Mouse (Mus musculus): ENCODE data around the gene Gtf2h5.

The Gtf2h5 gene

GRCm38 (mm10) chr17:6079287-6080122 lies at the start of gene Gtf2h5, which contains the start of gene Serac1:
TSS of gene Gtf2h5 (plus strand) at chr17:6079786.
TSS of gene Serac1 (minus strand) at chr17:6079741.
- peak; percentile 97 for DNase-seq (ENCODE audit: low read depth, low spot score)

- peak; percentile 25 for DNase-seq (ENCODE audit: low read depth, low spot score)
Observed at GRCm38 (mm10) chr17:6035661-6036060, 43.9 kb upstream of the Gtf2h5 start.

- DNase-seq (ENCODE audit: low read depth, low spot score): no peak
Observed at GRCm38 (mm10) chr17:6036458-6036857, 43.1 kb upstream of the Gtf2h5 start.

- no peak for DNase-seq (ENCODE audit: low read depth, low spot score)
Observed at GRCm38 (mm10) chr17:6036872-6037271, 42.7 kb upstream of the Gtf2h5 start.

GRCm38 (mm10) chr17:6037507-6037906 lies 42.1 kb upstream of the Gtf2h5 start:
- no peak for DNase-seq (ENCODE audit: low read depth, low spot score)

GRCm38 (mm10) chr17:6052801-6053200 lies 26.8 kb upstream of the Gtf2h5 start:
- no peak for DNase-seq (ENCODE audit: low read depth, low spot score)

GRCm38 (mm10) chr17:6054934-6055355 lies 24.6 kb upstream of the Gtf2h5 start:
- DNase-seq (ENCODE audit: low read depth, low spot score): peak; percentile 75

- no peak for DNase-seq (ENCODE audit: low read depth, low spot score)
Observed at GRCm38 (mm10) chr17:6062793-6063192, 16.8 kb upstream of the Gtf2h5 start.

- DNase-seq (ENCODE audit: low read depth, low spot score): no peak
Observed at GRCm38 (mm10) chr17:6063532-6063931, 16.1 kb upstream of the Gtf2h5 start.

GRCm38 (mm10) chr17:6066021-6066420 lies 13.6 kb upstream of the Gtf2h5 start:
- DNase-seq (ENCODE audit: low read depth, low spot score): no peak

GRCm38 (mm10) chr17:6067613-6068012 lies 12.0 kb upstream of the Gtf2h5 start:
- no peak for DNase-seq (ENCODE audit: low read depth, low spot score)

- DNase-seq (ENCODE audit: low read depth, low spot score): no peak
Observed at GRCm38 (mm10) chr17:6069866-6070265, 9.7 kb upstream of the Gtf2h5 start.

GRCm38 (mm10) chr17:6073405-6073804 lies 6.2 kb upstream of the Gtf2h5 start:
- DNase-seq (ENCODE audit: low read depth, low spot score): no peak

GRCm38 (mm10) chr17:6083323-6083890 lies 3.8 kb downstream of the Gtf2h5 start:
- no peak for DNase-seq (ENCODE audit: low read depth, low spot score)

GRCm38 (mm10) chr17:6091604-6092003 lies 12.0 kb downstream of the Gtf2h5 start:
- DNase-seq (ENCODE audit: low read depth, low spot score): no peak

- DNase-seq (ENCODE audit: low read depth, low spot score): no peak
Observed at GRCm38 (mm10) chr17:6095579-6095978, 16.0 kb downstream of the Gtf2h5 start.

- DNase-seq (ENCODE audit: low read depth, low spot score): peak; percentile 52
Observed at GRCm38 (mm10) chr17:6097884-6098283, 18.3 kb downstream of the Gtf2h5 start.

- DNase-seq (ENCODE audit: low read depth, low spot score): no peak
Observed at GRCm38 (mm10) chr17:6102287-6102686, 22.7 kb downstream of the Gtf2h5 start.

GRCm38 (mm10) chr17:6103566-6103965 lies 24.0 kb downstream of the Gtf2h5 start:
- no peak for DNase-seq (ENCODE audit: low read depth, low spot score)

GRCm38 (mm10) chr17:6106361-6107014 lies 26.9 kb downstream of the Gtf2h5 start, which contains the start of gene Tulp4:
TSS of gene Tulp4 (plus strand) at chr17:6106437.
- DNase-seq (ENCODE audit: low read depth, low spot score): peak; percentile 85

GRCm38 (mm10) chr17:6107015-6107601 lies 27.5 kb downstream of the Gtf2h5 start:
- no peak for DNase-seq (ENCODE audit: low read depth, low spot score)

- no peak for DNase-seq (ENCODE audit: low read depth, low spot score)
Observed at GRCm38 (mm10) chr17:6108175-6108574, 28.6 kb downstream of the Gtf2h5 start.

Measured in ES-CJ7 (cell line).